Mouse (Mus musculus) c-Kit-positive CD71-positive TER-119-positive erythroid progenitor cells, embryonic 14.5 days (primary cell): ENCODE data around the gene Mical3.

ENCODE experiments used
- DNase-seq: peaks from one replicate; pipeline ENCODE4 v3.0.0-alpha.2; 2013; ENCODE audit warnings: low spot score

Mical3 gene

GRCm38 (mm10) chr6:120960338-120961030 is 170.3 kb downstream of the Mical3 start:
- DNase-seq = no peak

- DNase-seq = no peak
These were observed 173.5 kb downstream of the Mical3 start for GRCm38 (mm10) chr6:120957331-120957730.

GRCm38 (mm10) chr6:120956259-120957161 is 174.3 kb downstream of the Mical3 start:
- DNase-seq = peak; percentile 91

GRCm38 (mm10) chr6:120955215-120955614 is 175.6 kb downstream of the Mical3 start:
- DNase-seq = no peak

GRCm38 (mm10) chr6:120954241-120954640 is 176.6 kb downstream of the Mical3 start:
- DNase-seq = no peak

GRCm38 (mm10) chr6:120952475-120952874 is 178.3 kb downstream of the Mical3 start:
- no peak for DNase-seq

- no peak for DNase-seq
These were observed 179.5 kb downstream of the Mical3 start for GRCm38 (mm10) chr6:120951311-120951710.

- DNase-seq = no peak
These were observed 185.3 kb downstream of the Mical3 start for GRCm38 (mm10) chr6:120945510-120945909.

GRCm38 (mm10) chr6:120943964-120944363 is 186.8 kb downstream of the Mical3 start:
- no peak for DNase-seq

- DNase-seq = no peak
These were observed 187.2 kb downstream of the Mical3 start for GRCm38 (mm10) chr6:120943551-120943950.

- no peak for DNase-seq
These were observed 187.7 kb downstream of the Mical3 start for GRCm38 (mm10) chr6:120943079-120943478.

GRCm38 (mm10) chr6:120941575-120941974 is 189.2 kb downstream of the Mical3 start:
- no peak for DNase-seq

- DNase-seq = no peak
These were observed 189.7 kb downstream of the Mical3 start for GRCm38 (mm10) chr6:120941084-120941481.

- DNase-seq = no peak
These were observed 190.2 kb downstream of the Mical3 start for GRCm38 (mm10) chr6:120940446-120941083.

GRCm38 (mm10) chr6:120939783-120940182 is 191.0 kb downstream of the Mical3 start:
- no peak for DNase-seq

GRCm38 (mm10) chr6:120938763-120939450 is 191.9 kb downstream of the Mical3 start:
- DNase-seq = no peak

GRCm38 (mm10) chr6:120937999-120938608 is 192.7 kb downstream of the Mical3 start:
- DNase-seq = no peak

GRCm38 (mm10) chr6:120937104-120937617 is 193.6 kb downstream of the Mical3 start:
- DNase-seq = no peak

GRCm38 (mm10) chr6:120934176-120934575 is 196.6 kb downstream of the Mical3 start:
- no peak for DNase-seq

GRCm38 (mm10) chr6:120933670-120934069 is 197.1 kb downstream of the Mical3 start:
- DNase-seq = no peak

GRCm38 (mm10) chr6:120932597-120932996 is 198.2 kb downstream of the Mical3 start:
- DNase-seq = no peak
